Mouse (Mus musculus) limb, embryonic 10.5 days (tissue): Measurements from ENCODE around the gene Hist2h4. TPM values are rescaled to one million over a fixed set of nuclear protein-coding genes. Genes with fewer than 3 reads are reported as not detected.

Experiments used
- DNase-seq: peaks from one replicate; pipeline ENCODE4 v3.0.0-alpha.2; 2017; ENCODE audit warnings: low spot score
- H3K27ac ChIP-seq: fragments of 300-500 bp; sonication (generic); 2 replicates; pipeline ENCODE4 v1.5.1; 2016; ENCODE audit warnings: mild to moderate bottlenecking
- H3K27me3 ChIP-seq: fragments of 300-500 bp; sonication (generic); 2 replicates; pipeline ENCODE4 v1.6.1; 2016; ENCODE audit warnings: low read depth, mild to moderate bottlenecking; ENCODE audit not compliant: poor library complexity, severe bottlenecking
- H3K36me3 ChIP-seq: fragments of 300-500 bp; sonication (generic); 2 replicates; pipeline ENCODE4 v1.6.1; 2016; ENCODE audit warnings: mild to moderate bottlenecking, moderate library complexity
- H3K4me1 ChIP-seq: fragments of 300-500 bp; sonication (generic); 2 replicates; pipeline ENCODE4 v1.6.1; 2016
- H3K4me3 ChIP-seq: fragments of 300-500 bp; sonication (generic); 2 replicates; pipeline ENCODE4 v1.5.1; 2016; ENCODE audit warnings: mild to moderate bottlenecking, moderate library complexity
- H3K9me3 ChIP-seq: fragments of 300-500 bp; sonication (generic); replicated peaks from 2 replicates; pipeline ENCODE4 v1.6.1; 2016; ENCODE audit warnings: mild to moderate bottlenecking
- WGBS: fragments of 180-500 bp; shearing (Covaris S2); methylation state at CpG from one replicate; pipeline ENCODE4 v1.1.7; 2016; 5-methylcytosine and 5-hydroxymethylcytosine counted together
- polyA plus RNA-seq: library from polyadenylated mRNA; unstranded; fragments of >200 nt; fragmentation: Nextera tagmentation; extraction: Ambion mirVana; gene quantifications from 2 replicates; pipeline ENCODE4 v1.2.1, GENCODE M21; 2016

The Hist2h4 gene
- polyA plus RNA-seq, 1 experiment from 2014 or later, result 9.4 TPM

- 31% methylated on average over 7 of the region's 7 CpGs for WGBS
- Histone ChIP-seq H3K27me3 (no peaks in the 10 kb centered on the region), H3K4me3 (peak overlapping the region; percentile 57), H3K9me3 (no peaks in the 10 kb centered on the region), H3K27ac (peak overlapping the region; percentile 90), H3K36me3 (no peaks in the 10 kb centered on the region), H3K4me1 (peaks cover 22% of the 10 kb centered on the region)
- peak; percentile 49 for DNase-seq
Observed at GRCm38 (mm10) chr3:96237335-96237903, 25.7 kb downstream of the Hist2h4 start.

- Histone ChIP-seq H3K27me3 (no peaks in the 10 kb centered on the region), H3K27ac (peak overlapping the region; percentile 90), H3K4me1 (peaks cover 19% of the 10 kb centered on the region), H3K4me3 (peak overlapping the region; percentile 57), H3K36me3 (no peaks in the 10 kb centered on the region), H3K9me3 (no peaks in the 10 kb centered on the region)
- WGBS, result 87% methylated on average over 4 of the region's 4 CpGs
- DNase-seq, result peak; percentile 40
Observed at GRCm38 (mm10) chr3:96236834-96237334, 26.2 kb downstream of the Hist2h4 start.

- H3K27me3 ChIP-seq, result no peaks in the 10 kb centered on the region
- no peak overlapping the region for H3K27ac ChIP-seq
- H3K4me3 ChIP-seq, result no peak overlapping the region; the same call in 1 of the 2 replicates
- H3K36me3 ChIP-seq, result no peaks in the 10 kb centered on the region
- no peaks in the 10 kb centered on the region for H3K9me3 ChIP-seq
- WGBS, result 67% methylated on average over 3 of the region's 3 CpGs
- DNase-seq, result no peak
- peaks cover 15% of the 10 kb centered on the region for H3K4me1 ChIP-seq
Observed at GRCm38 (mm10) chr3:96235836-96236235, 27.3 kb downstream of the Hist2h4 start.

- WGBS, result 87% methylated on average over 2 of the region's 2 CpGs
- Histone ChIP-seq H3K9me3 (no peaks in the 10 kb centered on the region), H3K36me3 (no peaks in the 10 kb centered on the region), H3K4me1 (peaks cover 12% of the 10 kb centered on the region), H3K27ac (no peak overlapping the region), H3K4me3 (no peak overlapping the region), H3K27me3 (no peaks in the 10 kb centered on the region)
- no peak for DNase-seq
Observed at GRCm38 (mm10) chr3:96234914-96235313, 28.2 kb downstream of the Hist2h4 start.

- H3K9me3 ChIP-seq, result no peaks in the 10 kb centered on the region
- peaks cover under 1% of the 10 kb centered on the region; the same call in 1 of the 2 replicates for H3K4me1 ChIP-seq
- WGBS, result 68% methylated on average over 2 of the region's 2 CpGs
- no peaks in the 10 kb centered on the region for H3K27me3 ChIP-seq
- H3K4me3 ChIP-seq, result no peak overlapping the region
- no peak for DNase-seq
- no peaks in the 10 kb centered on the region for H3K36me3 ChIP-seq
- H3K27ac ChIP-seq, result no peak overlapping the region
Observed at GRCm38 (mm10) chr3:96231758-96232120, 31.4 kb downstream of the Hist2h4 start.

- H3K4me1 ChIP-seq, result peaks cover 2% of the 10 kb centered on the region; the same call in 1 of the 2 replicates
- WGBS, result 78% methylated on average over 4 of the region's 4 CpGs
- H3K4me3 ChIP-seq, result no peak overlapping the region
- H3K36me3 ChIP-seq, result no peaks in the 10 kb centered on the region
- H3K9me3 ChIP-seq, result no peaks in the 10 kb centered on the region
- no peak for DNase-seq
- H3K27ac ChIP-seq, result no peak overlapping the region
- H3K27me3 ChIP-seq, result no peaks in the 10 kb centered on the region
Observed at GRCm38 (mm10) chr3:96230910-96231757, 32.0 kb downstream of the Hist2h4 start.

- DNase-seq, result no peak
- Histone ChIP-seq H3K4me1 (peaks cover 8% of the 10 kb centered on the region), H3K9me3 (no peaks in the 10 kb centered on the region), H3K4me3 (no peak overlapping the region), H3K27ac (no peak overlapping the region), H3K27me3 (no peaks in the 10 kb centered on the region), H3K36me3 (no peaks in the 10 kb centered on the region)
- 86% methylated on average over 2 of the region's 2 CpGs for whole genome bisulfite sequencing
Observed at GRCm38 (mm10) chr3:96230404-96230803, 32.7 kb downstream of the Hist2h4 start.

- no peak for DNase-seq
- H3K9me3 ChIP-seq, result no peaks in the 10 kb centered on the region
- peaks cover 11% of the 10 kb centered on the region for H3K4me1 ChIP-seq
- 66% methylated on average over 2 of the region's 2 CpGs for WGBS
- no peaks in the 10 kb centered on the region for H3K36me3 ChIP-seq
- no peak overlapping the region for H3K4me3 ChIP-seq
- no peak overlapping the region for H3K27ac ChIP-seq
- H3K27me3 ChIP-seq, result no peaks in the 10 kb centered on the region
Observed at GRCm38 (mm10) chr3:96228828-96229227, 34.3 kb downstream of the Hist2h4 start.

- H3K27me3 ChIP-seq, result no peaks in the 10 kb centered on the region
- H3K4me1 ChIP-seq, result peaks cover 15% of the 10 kb centered on the region
- no peaks in the 10 kb centered on the region for H3K36me3 ChIP-seq
- WGBS, result 71% methylated on average over 8 of the region's 8 CpGs
- DNase-seq, result no peak
- H3K4me3 ChIP-seq, result no peak overlapping the region
- H3K9me3 ChIP-seq, result no peaks in the 10 kb centered on the region
- peak overlapping the region; percentile 51 for H3K27ac ChIP-seq
Observed at GRCm38 (mm10) chr3:96226695-96227648, 36.1 kb downstream of the Hist2h4 start.

- Histone ChIP-seq H3K4me1 (peaks cover 25% of the 10 kb centered on the region), H3K27ac (peak overlapping the region; percentile 66), H3K9me3 (no peaks in the 10 kb centered on the region), H3K27me3 (no peaks in the 10 kb centered on the region), H3K4me3 (no peak overlapping the region), H3K36me3 (no peaks in the 10 kb centered on the region)
- 50% methylated on average over 2 of the region's 2 CpGs for WGBS
- DNase-seq, result no peak
Observed at GRCm38 (mm10) chr3:96225421-96225820, 37.7 kb downstream of the Hist2h4 start.

GRCm38 (mm10) chr3:96222774-96223173 lies 40.3 kb downstream of the Hist2h4 start:
- no peaks in the 10 kb centered on the region for H3K36me3 ChIP-seq
- H3K27me3 ChIP-seq, result no peaks in the 10 kb centered on the region
- peaks cover 33% of the 10 kb centered on the region for H3K4me1 ChIP-seq
- no peak overlapping the region for H3K4me3 ChIP-seq
- WGBS, result 93% methylated on average over 4 of the region's 4 CpGs
- H3K27ac ChIP-seq, result no peak overlapping the region
- no peaks in the 10 kb centered on the region for H3K9me3 ChIP-seq
- DNase-seq, result no peak

GRCm38 (mm10) chr3:96221640-96222038 lies 41.5 kb downstream of the Hist2h4 start:
- Histone ChIP-seq H3K27ac (peak overlapping the region; percentile 97), H3K27me3 (no peaks in the 10 kb centered on the region), H3K36me3 (no peaks in the 10 kb centered on the region), H3K4me3 (peak overlapping the region; percentile 65), H3K4me1 (peaks cover 33% of the 10 kb centered on the region), H3K9me3 (no peaks in the 10 kb centered on the region)
- DNase-seq, result no peak
- 26% methylated on average over 9 of the region's 9 CpGs for WGBS
